In the genomic region with DNA sequence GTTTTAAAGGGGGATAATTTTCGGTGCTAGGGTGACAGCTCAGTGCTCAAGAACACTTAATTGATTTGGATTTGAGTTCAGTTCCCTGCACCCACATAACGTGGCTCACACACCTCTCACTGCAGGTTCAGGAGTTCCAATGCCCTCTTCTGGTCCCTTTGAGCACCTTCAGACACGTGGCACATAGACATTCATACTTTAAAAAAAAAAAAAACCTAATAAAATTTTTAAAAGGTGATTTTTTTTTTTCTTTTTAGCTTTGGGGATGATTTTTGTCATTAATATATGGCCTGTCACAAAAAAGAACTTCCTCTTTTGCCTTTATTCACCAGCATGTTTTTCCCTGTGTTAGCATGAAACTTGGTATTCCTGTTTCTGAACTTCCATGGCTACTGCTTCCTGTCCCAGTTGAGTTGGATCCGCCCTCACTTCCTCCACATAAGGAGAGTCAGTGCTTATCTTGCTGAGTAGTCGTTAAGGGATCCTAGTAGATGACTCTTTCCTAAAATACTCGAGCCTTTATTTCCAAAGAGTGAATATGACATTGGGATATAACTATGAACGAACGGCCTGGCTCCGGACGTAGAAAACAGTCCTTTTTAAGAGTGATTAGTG, we compare ENCODE assay signal across 10 mouse cellular contexts. TPM values are rescaled to one million over a fixed set of nuclear protein-coding genes. Genes with fewer than 3 reads are reported as not detected.
DNase-seq lines count a peak whose midpoint lies in the region; ATAC-seq and TF ChIP-seq lines count a peak whose summit lies in the region.
"Had no signal": no experiment of that assay in that cellular context is flagged by ENCODE, and none has a peak within 500 bp of the region (broad histone marks: within the 10 kb centered on the region; RNA-seq: fewer than 3 reads in every experiment).

No protein-coding gene starts in this region.

- H3K27ac ChIP-seq in kidney, embryonic 16.5 days (ENCODE audit: low read length), result no peak overlapping the region
- H3K27ac ChIP-seq in heart, embryonic 14.5 days (replicated peaks in 1 of 2; ENCODE audit: control insufficient read depth in 1 of 2, insufficient read depth in 1 of 2, low read depth in 2 of 2, low read length in 2 of 2), result no peak overlapping the region
- no peak overlapping the region for H3K27ac ChIP-seq in forebrain, embryonic 10.5 days
- H3K27ac ChIP-seq: intestine, embryonic 15.5 days had no signal

- no peak for TF ChIP-seq CTCF in G1E (IDR thresholded peaks at IDR 0.05; ENCODE audit: low read depth, low read length)

- no peak overlapping the region for H3K9ac ChIP-seq in kidney, embryonic 16.5 days (replicated peaks; ENCODE audit: low read length)
- H3K9ac ChIP-seq in heart, embryonic 14.5 days (ENCODE audit: low read length), result no peak overlapping the region
- H3K9ac ChIP-seq: intestine, embryonic 15.5 days had no signal

- WGBS in kidney, embryonic 16.5 days, result 84% methylated on average over 10 of the region's 10 CpGs
- 76% methylated on average over 10 of the region's 10 CpGs for WGBS in heart, embryonic 14.5 days
- 93% methylated on average over 10 of the region's 10 CpGs for WGBS in forebrain, embryonic 10.5 days

- 0 out of 2 replicates have a peak overlapping the region, but pooled peaks have one; percentile 12 for H3K4me2 ChIP-seq in kidney, embryonic 16.5 days (replicated peaks; ENCODE audit: low read depth, low read length)
- peak overlapping the region; percentile 76 for H3K4me2 ChIP-seq in heart, embryonic 14.5 days (ENCODE audit: low read length)

- H3K4me3 ChIP-seq in kidney, embryonic 16.5 days (ENCODE audit: low read length), result no peak overlapping the region
- peak overlapping the region; percentile 44; the same call in 1 of the 2 replicates for H3K4me3 ChIP-seq in G1E (ENCODE audit: low read depth, low read length)
- no peak overlapping the region; a peak in 1 of 4 replicates for H3K4me3 ChIP-seq in heart, embryonic 14.5 days (ENCODE audit: control insufficient read depth in 1 of 2, insufficient read depth in 1 of 2, low read depth in 1 of 2, low read length in 2 of 2)
- H3K4me3 ChIP-seq in forebrain, embryonic 10.5 days, result no peak overlapping the region

- H3K4me1 ChIP-seq in kidney, embryonic 16.5 days (ENCODE audit: insufficient read depth, low read length), result peaks cover 15% of the 10 kb centered on the region; the same call in 1 of the 2 replicates
- peaks cover 54% of the 10 kb centered on the region for H3K4me1 ChIP-seq in G1E (ENCODE audit: insufficient read depth, low read depth, low read length)
- peaks cover 5 to 21% of the 10 kb centered on the region in 2 experiments for H3K4me1 ChIP-seq in heart, embryonic 14.5 days (ENCODE audit: control insufficient read depth in 2 of 2, insufficient read depth in 2 of 2, low read length in 2 of 2)
- H3K4me1 ChIP-seq in forebrain, embryonic 10.5 days, result peaks cover 16% of the 10 kb centered on the region
- H3K4me1 ChIP-seq: intestine, embryonic 15.5 days had no signal

- peaks cover 10% of the 10 kb centered on the region; the same call in 1 of the 2 replicates for H3K36me3 ChIP-seq in kidney, embryonic 16.5 days (ENCODE audit: insufficient read depth, low read length)
- peaks cover 34% of the 10 kb centered on the region for H3K36me3 ChIP-seq in G1E (replicated peaks)
- peaks cover 42% of the 10 kb centered on the region for H3K36me3 ChIP-seq in heart, embryonic 14.5 days (ENCODE audit: control insufficient read depth, insufficient read depth, low read length)
- H3K36me3 ChIP-seq in forebrain, embryonic 10.5 days (replicated peaks), result peaks cover 46% of the 10 kb centered on the region

- H3K27me3 ChIP-seq in kidney, embryonic 16.5 days (ENCODE audit: insufficient read depth, low read length), result no peaks in the 10 kb centered on the region
- no peaks in the 10 kb centered on the region for H3K27me3 ChIP-seq in G1E (ENCODE audit: insufficient read depth, low read length)
- no peaks in the 10 kb centered on the region for H3K27me3 ChIP-seq in heart, embryonic 14.5 days (ENCODE audit: control insufficient read depth, insufficient read depth, low read length)
- no peaks in the 10 kb centered on the region for H3K27me3 ChIP-seq in forebrain, embryonic 10.5 days (ENCODE audit: poor library complexity, severe bottlenecking)
- H3K27me3 ChIP-seq: intestine, embryonic 15.5 days had no signal

- H3K9me3 ChIP-seq in kidney, embryonic 16.5 days (ENCODE audit: low read length), result no peaks in the 10 kb centered on the region
- H3K9me3 ChIP-seq in G1E (replicated peaks), result no peaks in the 10 kb centered on the region
- H3K9me3 ChIP-seq in heart, embryonic 14.5 days (ENCODE audit: control insufficient read depth, low read length), result no peaks in the 10 kb centered on the region
- no peaks in the 10 kb centered on the region for H3K9me3 ChIP-seq in forebrain, embryonic 10.5 days
- H3K9me3 ChIP-seq: intestine, embryonic 15.5 days had no signal

- ATAC-seq in kidney, embryonic 16.5 days (ENCODE audit: low FRiP score, low TSS enrichment), result no peak
- no peak for ATAC-seq in G1E (ENCODE audit: extremely low read depth, insufficient number of reproducible peaks, low FRiP score, poor library complexity, severe bottlenecking)
- no peak for ATAC-seq in heart, embryonic 14.5 days (ENCODE audit: insufficient number of reproducible peaks, insufficient read depth, low FRiP score, low read depth)
- ATAC-seq: intestine, embryonic 15.5 days had no signal

- DNase-seq in kidney, postnatal 25 days, result no peak
- no peak for DNase-seq in G1E (ENCODE audit: low spot score)
- peak; percentile 37 for DNase-seq in lung, postnatal 36 days
- DNase-seq in forebrain, embryonic 10.5 days (ENCODE audit: extremely low spot score, low spot score), result no peak
- no peak for DNase-seq in layer of hippocampus, postnatal 25 days (ENCODE audit: extremely low spot score in 1 of 2, low spot score in 1 of 2)
- DNase-seq: adrenal gland, adult 8-10 months; spleen, adult 18-20 months had no signal

RNA-seq across cellular contexts. Expression of gene Snx3, which starts 2.4 kb away (rescaled TPM):
- 362 and 371 TPM in 2 replicates for polyA plus RNA-seq in kidney, embryonic 16.5 days (2015; fragmentation: Nextera tagmentation; extraction: Ambion mirVana)
- total RNA-seq in G1E (2014; fragmentation: Nextera tagmentation) (577 and 618 TPM in 2 replicates), G1E (2017) (250 and 278 TPM in 2 replicates)
- 272 and 292 TPM in 2 replicates for polyA plus RNA-seq in G1E (2012)
- 340 and 342 TPM in 2 replicates for polyA plus RNA-seq in heart, embryonic 14.5 days (2014; fragmentation: Nextera tagmentation; extraction: Ambion mirVana)
- polyA plus RNA-seq in forebrain, embryonic 10.5 days (2016; fragmentation: Nextera tagmentation; extraction: Ambion mirVana), result 260 and 270 TPM in 2 replicates
- 100 to 1,000 TPM; 195 to 223 TPM for total RNA-seq in layer of hippocampus, postnatal 25 days (2021)

RNA-seq across cellular contexts. Expression of gene Afg1l, which starts 25.8 kb away (rescaled TPM):
- 8.9 and 9.9 TPM in 2 replicates for polyA plus RNA-seq in kidney, embryonic 16.5 days (2015; fragmentation: Nextera tagmentation; extraction: Ambion mirVana)
- total RNA-seq in G1E (2014; fragmentation: Nextera tagmentation) (8.8 and 9.2 TPM in 2 replicates), G1E (2017) (7.6 and 8.4 TPM in 2 replicates)
- polyA plus RNA-seq in G1E (2012), result 3.7 and 4.6 TPM in 2 replicates
- polyA plus RNA-seq in heart, embryonic 14.5 days (2014; fragmentation: Nextera tagmentation; extraction: Ambion mirVana), result 15.4 and 15.9 TPM in 2 replicates
- polyA plus RNA-seq in forebrain, embryonic 10.5 days (2016; fragmentation: Nextera tagmentation; extraction: Ambion mirVana), result 3.6 TPM in 2 replicates
- 10 to 100 TPM; 12.3 to 15.2 TPM for total RNA-seq in layer of hippocampus, postnatal 25 days (2021)
